Mouse (Mus musculus): Measurements from ENCODE around the gene Cdh4.

DNA sequence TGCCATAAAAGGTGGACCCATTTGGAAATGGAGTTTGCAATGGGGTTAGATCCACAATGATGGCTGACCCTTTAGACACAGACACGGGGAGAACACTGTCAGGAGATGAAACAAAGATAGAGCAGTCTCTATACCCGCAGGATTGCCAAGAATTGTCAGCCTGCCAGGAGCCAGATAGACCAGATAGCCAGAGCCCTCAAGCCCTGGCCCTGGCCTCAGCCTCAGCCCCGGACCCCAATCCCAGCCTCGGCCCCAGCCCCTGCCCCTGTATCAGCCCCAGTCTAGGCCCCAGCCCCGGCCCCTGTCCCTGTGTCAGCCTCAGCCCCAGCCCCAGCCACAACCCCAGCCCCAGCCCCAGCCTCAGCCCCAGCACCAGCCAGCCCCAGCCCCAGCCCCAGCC, 345.6 kb downstream of the Cdh4 start:
- TF ChIP-seq POLR2A (IDR thresholded peaks at IDR 0.05; ENCODE audit: borderline replicate concordance, insufficient read depth, low read length) (no peak), CTCF (IDR thresholded peaks at IDR 0.05; ENCODE audit: borderline replicate concordance, insufficient read depth, low read depth, low read length) (no peak)

All from cerebellum, adult 2 months (tissue).